Mouse (Mus musculus) limb, embryonic 14.5 days (tissue): ENCODE measurements around the gene Nkx6-1. TPM values are rescaled to one million over a fixed set of nuclear protein-coding genes. Genes with fewer than 3 reads are reported as not detected.

Source experiments
- ATAC-seq: fragments of 200-750 bp; cut with Nextera tagmentation; 2 replicates; pipeline ENCODE4 v1.8.0; 2017; ENCODE audit warnings: low read depth, moderate number of reproducible peaks, moderate TSS enrichment; ENCODE audit not compliant: low FRiP score
- DNase-seq: peaks from one replicate; pipeline ENCODE4 v3.0.0-alpha.2; 2015; ENCODE audit warnings: low spot score
- H3K27ac ChIP-seq: fragments of 300-500 bp; sonication (generic); replicated peaks from 2 replicates; pipeline ENCODE4 v1.5.1; 2014; ENCODE audit warnings: low read depth, mild to moderate bottlenecking, low read length, moderate library complexity, mixed read lengths
- H3K27me3 ChIP-seq: fragments of 300-500 bp; sonication (generic); 2 replicates; pipeline ENCODE4 v1.6.1; 2014; ENCODE audit warnings: low read length, mixed read lengths; ENCODE audit not compliant: control insufficient read depth, insufficient read depth
- H3K36me3 ChIP-seq: fragments of 300-500 bp; sonication (generic); 2 replicates; pipeline ENCODE4 v1.6.1; 2014; ENCODE audit warnings: mild to moderate bottlenecking, low read length, moderate library complexity, mixed read lengths; ENCODE audit not compliant: control insufficient read depth, insufficient read depth
- H3K4me1 ChIP-seq: fragments of 300-500 bp; sonication (generic); 2 replicates; pipeline ENCODE4 v1.6.1; 2014; ENCODE audit warnings: antibody characterized with exemption, low read length, mixed read lengths; ENCODE audit not compliant: control insufficient read depth, insufficient read depth
- H3K4me2 ChIP-seq: fragments of 300-500 bp; sonication (generic); replicated peaks from 2 replicates; pipeline ENCODE4 v1.6.1; 2014; ENCODE audit warnings: low read depth, mild to moderate bottlenecking, low read length, moderate library complexity; ENCODE audit not compliant: severe bottlenecking
- H3K4me3 ChIP-seq: fragments of 300-500 bp; sonication (generic); replicated peaks from 2 replicates; pipeline ENCODE4 v1.5.1; 2014; ENCODE audit warnings: low read length
- H3K9ac ChIP-seq: fragments of 300-500 bp; sonication (generic); 2 replicates; pipeline ENCODE4 v1.6.1; 2014; ENCODE audit warnings: mild to moderate bottlenecking, low read depth, low read length, moderate library complexity; ENCODE audit not compliant: severe bottlenecking
- H3K9me3 ChIP-seq: fragments of 300-500 bp; sonication (generic); 2 replicates; pipeline ENCODE4 v1.6.1; 2016; ENCODE audit warnings: low read length; ENCODE audit not compliant: control insufficient read depth
- POLR2A ChIP-seq: fragments of 200-500 bp; IDR thresholded peaks from 2 replicates; pipeline ENCODE4 v1.8.0; 2012; ENCODE audit warnings: inconsistent platforms, mild to moderate bottlenecking, moderate library complexity, borderline replicate concordance; ENCODE audit not compliant: insufficient read depth, insufficient read length; ENCODE audit errors: extremely low read depth
- WGBS: fragments of 180-500 bp; shearing (Covaris S2); extraction: QIAGEN DNeasy Blood & Tissue Kit; methylation state at CpG from one replicate; pipeline ENCODE4 v1.1.7; 2014; 5-methylcytosine and 5-hydroxymethylcytosine counted together
- polyA plus RNA-seq, 2 experiments: library from polyadenylated mRNA; depleted of rRNA in 1 of 2; stranded (reverse) in 1 of 2; unstranded in 1 of 2; fragments of >200 nt; fragmentation: Nextera tagmentation in 1 of 2; extraction: Ambion mirVana in 1 of 2; gene quantifications; 2 replicates each; pipeline versions ENCODE4 v1.2.1 to v1.2.3; 2012 to 2014

The Nkx6-1 gene
- 0.25 and 0.31 TPM in 2 replicates for polyA plus RNA-seq (2012; rRNA removed)
- polyA plus RNA-seq (2014; fragmentation: Nextera tagmentation; extraction: Ambion mirVana), result 0.10 TPM in 2 replicates

DNA sequence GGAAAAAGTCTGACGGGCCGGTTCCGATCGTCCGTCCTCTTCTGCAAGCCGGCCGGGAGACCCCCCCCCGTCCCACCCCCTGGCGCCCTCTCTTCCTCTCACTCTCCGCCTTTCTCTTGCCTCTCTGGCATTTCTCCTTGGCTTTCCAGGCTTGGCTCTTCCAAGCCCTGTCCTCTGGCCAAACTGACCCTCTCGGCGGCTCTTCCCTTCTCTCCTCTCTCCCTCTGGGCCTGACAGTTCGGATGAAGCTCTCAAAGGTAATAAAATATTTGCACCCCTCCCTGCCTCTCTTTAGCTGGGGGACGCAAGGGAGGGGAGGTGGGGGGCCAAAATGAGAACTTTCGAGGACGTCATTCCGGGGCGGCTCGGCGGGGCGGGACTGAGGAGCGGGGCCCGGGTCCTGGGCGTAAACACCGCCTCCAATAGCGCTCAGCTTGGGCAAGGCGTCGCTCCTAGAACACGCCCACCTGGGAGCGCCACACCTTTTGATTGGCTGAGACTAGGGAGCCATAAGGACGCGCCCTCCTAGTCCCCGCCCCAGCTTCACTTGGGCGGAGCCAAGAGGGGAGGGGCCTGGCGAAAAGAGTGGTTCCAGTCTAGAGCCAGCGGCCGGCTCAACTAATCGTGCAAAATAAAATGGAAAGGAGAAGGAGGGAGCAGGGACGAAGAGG is at the start of gene Nkx6-1:
Gene Nkx6-1, minus strand, starts transcription at position 52 of the 671 bp plus-strand sequence.
- Histone ChIP-seq H3K9ac (peak within 1 kb of the TSS; percentile 25; the same call in 1 of the 2 replicates), H3K9me3 (no peaks in the 10 kb centered on the region), H3K27me3 (peaks cover 98% of the 10 kb centered on the region), H3K36me3 (no peaks in the 10 kb centered on the region), H3K4me3 (peak within 1 kb of the TSS; percentile 41), H3K4me2 (peak within 1 kb of the TSS; percentile 65), H3K4me1 (peaks cover 17% of the 10 kb centered on the region; the same call in 1 of the 2 replicates), H3K27ac (no peak within 1 kb of the TSS)
- TF ChIP-seq POLR2A, result no peak
- ATAC-seq, result peak; percentile 94
- under 1% methylated on average over 36 of the region's 39 CpGs for WGBS
- peak; percentile 94 for DNase-seq

DNA sequence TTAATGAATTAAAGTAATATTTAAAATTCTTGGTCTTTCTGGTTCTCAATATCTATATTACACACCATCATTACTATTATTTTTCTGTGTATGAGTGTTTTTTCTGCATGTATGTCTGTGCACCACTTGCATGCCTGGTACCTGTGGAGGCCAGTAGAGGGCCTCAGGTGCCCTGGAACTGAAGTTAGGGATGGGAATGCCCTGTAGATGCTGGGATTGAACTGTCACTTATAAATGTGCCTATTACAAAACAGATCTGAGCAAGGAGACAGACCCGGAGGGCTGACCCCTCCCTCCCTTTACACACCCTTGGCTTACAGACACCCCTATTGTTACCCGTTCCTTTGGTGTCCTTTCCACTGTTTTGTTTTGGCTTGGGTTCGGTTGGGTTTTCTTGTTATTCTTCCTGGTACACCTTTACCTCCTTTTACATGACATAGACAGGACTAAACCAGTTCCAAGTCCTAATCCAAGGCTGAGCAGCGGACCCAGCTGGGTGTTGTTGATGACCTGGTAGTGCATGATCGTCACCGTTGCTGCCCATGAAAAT is 48.3 kb upstream of the Nkx6-1 start:
- DNase-seq, result no peak
- Histone ChIP-seq H3K9ac (no peak overlapping the region), H3K36me3 (no peaks in the 10 kb centered on the region), H3K4me3 (no peak overlapping the region), H3K9me3 (no peaks in the 10 kb centered on the region), H3K4me2 (no peak overlapping the region), H3K4me1 (no peaks in the 10 kb centered on the region), H3K27me3 (no peaks in the 10 kb centered on the region), H3K27ac (no peak overlapping the region)
- 80% methylated on average over 6 of the region's 6 CpGs for WGBS
- no peak for ATAC-seq
- no peak for TF ChIP-seq POLR2A

DNA sequence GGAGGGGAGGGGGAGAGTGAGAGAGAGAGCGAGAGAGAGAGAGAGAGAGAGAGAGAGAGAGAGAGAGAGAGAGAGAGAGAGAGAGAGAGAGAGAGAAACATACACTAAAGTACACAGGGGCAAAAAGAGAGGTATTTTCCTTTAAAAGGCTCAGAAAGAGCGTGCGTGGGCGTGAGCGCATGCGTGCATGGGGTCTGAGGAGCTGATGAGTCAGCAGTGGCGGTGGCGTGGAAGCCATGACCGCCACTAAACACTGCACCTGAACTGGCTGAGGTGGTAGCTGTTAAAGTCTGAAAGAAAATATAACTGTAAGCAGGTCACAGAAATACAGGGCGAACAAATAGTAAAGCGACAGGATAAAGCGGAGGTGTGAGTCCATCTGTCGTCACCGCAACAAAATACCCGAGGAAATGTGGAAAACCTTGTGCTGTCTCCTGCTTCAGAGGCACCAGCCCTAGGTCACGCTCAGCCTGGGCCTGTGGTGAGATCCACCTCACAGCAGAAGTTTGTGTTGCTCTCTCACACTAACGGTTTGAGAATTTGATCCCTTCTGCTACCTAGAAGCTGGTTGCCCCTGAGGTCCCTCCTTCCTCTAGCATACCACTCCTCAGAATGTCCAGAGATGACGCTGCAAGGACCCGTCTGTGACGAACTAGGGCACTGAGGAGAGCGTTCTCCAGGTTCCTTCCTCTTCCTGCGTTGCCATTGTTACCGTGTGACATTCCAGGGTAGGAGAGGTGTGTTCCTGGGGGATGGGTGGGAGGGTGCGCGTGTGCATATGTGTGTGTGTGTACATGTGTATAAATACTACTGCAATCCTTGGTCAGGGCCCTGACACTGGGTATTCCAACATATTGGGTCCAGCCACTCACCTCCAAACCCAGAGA is 38.8 kb upstream of the Nkx6-1 start:
- H3K4me1 ChIP-seq, result peaks cover 3% of the 10 kb centered on the region; the same call in 1 of the 2 replicates
- no peak overlapping the region for H3K27ac ChIP-seq
- no peaks in the 10 kb centered on the region for H3K9me3 ChIP-seq
- H3K4me3 ChIP-seq, result no peak overlapping the region
- WGBS, result 63% methylated on average over 24 of the region's 25 CpGs
- H3K4me2 ChIP-seq, result no peak overlapping the region; the same call in 1 of the 2 replicates
- no peak for TF ChIP-seq POLR2A
- ATAC-seq, result no peak
- H3K36me3 ChIP-seq, result no peaks in the 10 kb centered on the region
- DNase-seq, result peak; percentile 28
- no peak overlapping the region for H3K9ac ChIP-seq
- no peaks in the 10 kb centered on the region for H3K27me3 ChIP-seq

DNA sequence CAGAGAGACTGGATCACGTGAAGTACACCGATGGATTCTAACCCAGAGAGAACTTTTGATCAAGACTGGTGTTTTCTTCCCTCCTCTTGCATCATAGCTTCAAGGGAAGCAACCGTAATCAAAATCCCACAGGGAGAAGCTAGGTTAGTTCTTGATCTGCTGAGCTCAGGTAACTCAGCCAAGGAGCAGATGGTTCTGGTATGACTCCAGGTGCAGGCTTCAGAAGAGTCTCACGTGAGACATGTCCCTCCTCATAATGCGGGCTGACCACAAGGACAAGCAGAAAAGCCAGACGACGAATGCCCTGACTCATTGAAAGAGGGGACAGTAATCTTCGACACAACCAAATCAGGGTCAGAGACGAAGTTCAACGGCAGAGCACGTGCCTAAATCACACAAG is 37.8 kb upstream of the Nkx6-1 start:
- 79% methylated on average over 11 of the region's 11 CpGs for WGBS
- H3K27me3 ChIP-seq, result no peaks in the 10 kb centered on the region
- no peak overlapping the region for H3K4me3 ChIP-seq
- no peak for TF ChIP-seq POLR2A
- H3K9me3 ChIP-seq, result no peaks in the 10 kb centered on the region
- no peaks in the 10 kb centered on the region for H3K36me3 ChIP-seq
- no peak overlapping the region for H3K9ac ChIP-seq
- no peak for DNase-seq
- ATAC-seq, result no peak
- no peak overlapping the region for H3K27ac ChIP-seq
- no peak overlapping the region for H3K4me2 ChIP-seq
- peaks cover 3% of the 10 kb centered on the region; the same call in 1 of the 2 replicates for H3K4me1 ChIP-seq

DNA sequence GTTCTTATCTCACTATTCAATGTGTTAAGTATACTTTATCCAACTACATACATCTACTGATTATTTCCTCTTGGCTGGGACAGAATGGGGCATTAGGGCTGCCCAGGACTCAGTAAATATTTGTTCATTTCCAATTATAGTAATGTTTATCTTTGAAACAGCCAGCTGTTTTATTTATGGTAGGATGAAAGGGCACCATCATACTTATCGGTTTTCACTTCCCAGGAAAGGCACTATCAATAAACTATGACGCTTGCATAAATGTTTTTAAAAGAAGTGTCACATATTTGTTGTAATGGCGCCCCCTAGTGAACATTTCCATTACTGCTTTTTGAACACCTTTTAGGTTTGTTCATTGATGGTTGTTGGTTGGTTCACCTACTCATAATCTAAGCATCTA is 35.8 kb upstream of the Nkx6-1 start:
- 4% methylated on average over 3 of the region's 3 CpGs for WGBS
- Histone ChIP-seq H3K27me3 (no peaks in the 10 kb centered on the region), H3K4me2 (no peak overlapping the region), H3K9me3 (no peaks in the 10 kb centered on the region), H3K36me3 (no peaks in the 10 kb centered on the region), H3K27ac (no peak overlapping the region), H3K9ac (no peak overlapping the region), H3K4me1 (peaks cover 3% of the 10 kb centered on the region; the same call in 1 of the 2 replicates), H3K4me3 (no peak overlapping the region)
- DNase-seq (peak; percentile 56), ATAC-seq (no peak)
- TF ChIP-seq POLR2A, result no peak
